Mouse (Mus musculus) CD4-positive, CD25-positive, alpha-beta regulatory T cell, adult 2 months (primary cell): ENCODE results near the gene Lgals7.

Experiments
- DNase-seq: peaks from one replicate; pipeline ENCODE4 v3.0.0-alpha.2; 2012; ENCODE audit warnings: low read depth, low spot score

Gene Lgals7

DNA sequence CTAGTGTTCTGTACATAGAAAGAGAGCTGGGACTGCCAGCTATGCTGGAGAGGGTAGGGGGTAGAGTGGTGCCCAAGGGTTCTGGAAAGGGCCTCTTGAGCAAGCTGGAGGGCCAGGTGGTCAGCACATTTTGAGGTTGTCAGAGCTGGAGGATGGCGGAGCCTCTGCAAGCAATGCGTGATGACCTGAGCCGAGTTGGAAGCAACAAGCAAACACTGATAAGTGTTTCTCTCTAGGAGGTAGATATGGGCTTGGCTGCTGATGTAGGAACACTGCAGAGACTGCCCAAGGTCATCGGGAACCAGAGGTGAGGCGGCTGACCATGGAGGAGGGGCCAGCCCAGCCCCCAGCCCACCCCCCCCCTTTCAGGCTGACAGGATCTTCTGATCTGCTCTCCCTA is 32.7 kb upstream of the Lgals7 start:
- no peak for DNase-seq

- DNase-seq, result no peak
Observed at GRCm38 (mm10) chr7:28831411-28832125, 32.1 kb upstream of the Lgals7 start.

DNA sequence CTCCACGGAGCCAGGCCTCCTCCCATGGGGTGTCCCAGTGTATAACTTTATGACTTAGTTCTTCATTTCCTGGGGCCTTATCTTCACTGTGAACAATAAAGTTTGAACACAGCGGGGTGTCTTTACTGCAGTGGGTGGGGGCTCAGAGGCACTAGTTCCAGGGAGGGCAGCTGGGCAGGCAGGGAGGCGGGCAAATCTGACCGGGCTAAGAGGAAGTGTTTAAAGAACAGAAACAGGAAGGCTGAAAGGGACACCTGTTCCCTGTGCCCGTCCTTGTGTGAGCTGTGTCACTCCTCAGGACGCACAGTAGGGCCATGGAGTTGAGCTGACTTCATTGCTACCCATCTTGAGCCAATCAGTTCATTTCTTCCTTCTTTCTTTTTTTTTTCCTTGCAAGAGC is 31.5 kb upstream of the Lgals7 start:
- no peak for DNase-seq

- DNase-seq, result no peak
Observed at GRCm38 (mm10) chr7:28833723-28834347, 29.8 kb upstream of the Lgals7 start, which contains the start of gene Lgals4. Gene Lgals4, plus strand, starts transcription at chr7:28833854.

DNA sequence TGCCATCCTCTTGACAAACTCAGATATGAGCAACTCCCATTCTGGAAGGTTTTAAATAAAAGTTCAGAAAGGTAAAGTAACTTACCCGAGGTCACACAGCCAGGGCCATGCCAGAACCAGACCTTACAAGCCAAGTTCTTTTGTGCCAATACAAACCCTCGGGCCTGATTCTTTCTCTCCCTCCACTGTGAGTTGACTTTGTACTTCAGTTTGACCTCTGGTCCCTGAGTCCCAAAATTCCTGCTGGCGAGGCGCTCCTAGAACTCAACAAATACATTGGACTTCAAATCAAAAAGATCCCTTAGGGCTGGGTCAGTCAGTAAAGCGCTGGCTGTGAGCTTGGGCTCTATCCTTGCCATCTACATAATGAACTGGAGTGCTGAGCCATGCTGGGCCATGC is 26.7 kb upstream of the Lgals7 start:
- no peak for DNase-seq

DNA sequence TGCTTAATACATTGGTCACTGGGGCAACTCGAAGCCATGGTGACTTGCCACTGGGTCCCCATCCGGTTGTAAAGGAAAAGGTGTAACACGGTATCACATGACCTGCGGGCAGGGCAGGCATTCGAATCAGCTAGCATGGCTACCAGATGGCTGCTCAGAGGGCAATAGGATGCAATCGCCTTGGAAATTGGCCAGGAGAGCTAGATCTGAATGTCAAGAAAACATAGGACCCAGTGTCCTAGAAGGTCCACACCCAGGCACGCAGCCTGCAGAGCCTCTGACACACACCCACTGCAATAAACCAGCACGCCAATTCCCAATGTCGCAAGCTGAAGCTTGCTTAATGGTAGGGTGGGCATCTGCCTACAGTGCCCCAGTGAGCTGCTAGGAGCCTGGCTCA is 25.3 kb upstream of the Lgals7 start:
- DNase-seq, result no peak

DNA sequence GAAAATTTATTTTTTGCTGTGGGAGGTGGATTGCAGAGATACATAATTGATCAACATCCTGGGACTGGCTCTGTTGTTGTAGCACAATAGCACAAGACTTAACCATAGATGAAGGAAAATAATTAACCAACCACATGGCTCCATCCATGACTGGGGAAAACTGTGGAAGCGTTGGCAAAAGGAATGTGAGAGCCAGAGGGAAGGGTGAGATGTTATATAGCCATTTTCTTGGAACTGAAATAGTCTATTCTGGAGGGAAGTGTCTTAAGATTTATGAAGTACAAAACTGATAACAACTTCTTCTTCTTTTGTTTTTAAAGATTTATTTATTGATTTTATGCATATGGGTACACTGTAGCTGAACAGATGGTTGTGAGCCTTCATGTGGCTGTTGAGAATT is 16.4 kb upstream of the Lgals7 start:
- no peak for DNase-seq

DNA sequence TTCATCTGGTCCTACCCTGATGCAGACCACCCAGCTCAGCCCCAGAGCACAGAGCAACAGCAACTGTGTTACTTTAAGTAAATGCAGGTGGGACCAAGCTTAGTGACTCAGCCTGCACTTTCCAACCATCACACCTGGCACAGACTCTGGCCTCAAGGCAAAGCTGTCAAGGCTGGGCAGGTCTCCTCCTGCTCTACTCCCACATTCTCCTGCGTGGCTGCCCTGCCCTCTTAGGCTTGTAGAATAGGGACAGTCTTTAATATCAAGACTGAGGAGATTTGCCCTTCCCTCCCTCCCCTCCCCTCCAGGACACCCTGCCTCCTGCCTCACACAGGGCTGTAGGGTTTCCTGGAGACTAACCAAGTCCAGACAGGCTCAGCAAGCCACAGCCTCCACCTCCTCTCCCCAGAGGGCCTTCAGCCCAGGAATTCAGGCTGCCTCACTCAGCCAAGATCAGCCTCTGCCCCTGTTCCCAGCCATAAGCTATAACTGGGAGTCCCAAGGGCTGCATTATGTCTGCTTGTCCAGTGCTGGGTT is 13.9 kb upstream of the Lgals7 start:
- no peak for DNase-seq

GRCm38 (mm10) chr7:28850642-28851041 is 13.0 kb upstream of the Lgals7 start:
- no peak for DNase-seq

GRCm38 (mm10) chr7:28859953-28860352 is 3.7 kb upstream of the Lgals7 start:
- DNase-seq, result no peak

DNA sequence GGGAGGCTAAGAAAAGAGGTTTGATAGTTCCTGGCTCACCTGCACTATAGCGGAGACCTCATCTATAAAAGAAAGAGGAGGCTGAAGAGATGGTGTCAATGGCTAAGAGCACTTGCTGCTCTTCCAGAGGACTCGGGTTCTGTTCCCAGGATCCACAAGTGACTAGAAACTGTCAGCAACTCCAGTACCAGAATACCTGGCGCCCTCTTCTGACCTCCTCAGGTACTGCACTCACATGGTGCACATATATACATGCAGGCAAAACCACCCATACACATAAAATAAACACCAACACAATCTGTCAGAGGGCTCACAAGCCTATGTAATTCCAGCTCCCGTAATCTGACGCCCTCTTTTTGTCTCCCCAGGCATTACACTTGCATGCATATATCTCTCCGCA is 2.8 kb upstream of the Lgals7 start:
- DNase-seq, result peak; percentile 51

- DNase-seq, result peak; percentile 34
Observed at GRCm38 (mm10) chr7:28862817-28863499, 695 bp upstream of the Lgals7 start.

GRCm38 (mm10) chr7:28864288-28864750 is 666 bp downstream of the Lgals7 start:
- peak; percentile 14 for DNase-seq

DNA sequence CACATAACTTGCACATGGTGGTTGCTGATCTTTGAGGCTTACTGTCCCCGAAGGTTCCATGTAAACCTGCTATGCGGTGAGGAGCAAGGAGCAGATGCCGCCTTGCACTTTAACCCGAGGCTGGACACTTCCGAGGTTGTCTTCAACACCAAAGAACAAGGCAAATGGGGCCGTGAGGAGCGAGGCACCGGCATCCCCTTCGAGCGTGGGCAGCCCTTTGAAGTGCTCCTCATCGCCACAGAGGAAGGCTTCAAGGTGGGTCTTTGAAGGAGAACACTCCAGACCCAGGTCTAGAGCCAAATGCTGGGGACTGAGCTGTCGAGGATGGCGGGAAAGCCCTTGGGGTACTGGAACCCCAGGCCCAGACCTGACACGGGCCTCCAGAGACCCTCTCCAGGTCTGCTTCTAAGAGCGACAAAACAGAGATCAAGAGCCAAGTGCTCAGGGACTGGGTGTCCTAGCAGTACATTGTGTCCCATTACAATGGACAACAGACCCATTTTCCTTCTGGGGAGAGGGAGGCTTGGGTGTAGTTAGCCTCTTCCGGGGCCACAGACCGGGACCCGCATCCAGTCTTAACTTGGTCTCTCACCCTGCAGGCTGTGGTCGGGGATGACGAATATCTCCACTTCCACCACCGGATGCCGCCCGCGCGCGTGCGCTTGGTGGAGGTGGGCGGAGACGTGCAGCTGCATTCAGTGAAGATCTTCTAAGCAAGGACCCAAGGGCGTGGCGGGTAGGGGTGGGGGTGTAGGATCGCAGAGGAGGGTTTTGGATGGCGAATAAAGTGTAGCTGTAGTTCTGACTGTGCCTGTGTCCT is 2.0 kb downstream of the Lgals7 start:
- DNase-seq, result peak; percentile 97

DNA sequence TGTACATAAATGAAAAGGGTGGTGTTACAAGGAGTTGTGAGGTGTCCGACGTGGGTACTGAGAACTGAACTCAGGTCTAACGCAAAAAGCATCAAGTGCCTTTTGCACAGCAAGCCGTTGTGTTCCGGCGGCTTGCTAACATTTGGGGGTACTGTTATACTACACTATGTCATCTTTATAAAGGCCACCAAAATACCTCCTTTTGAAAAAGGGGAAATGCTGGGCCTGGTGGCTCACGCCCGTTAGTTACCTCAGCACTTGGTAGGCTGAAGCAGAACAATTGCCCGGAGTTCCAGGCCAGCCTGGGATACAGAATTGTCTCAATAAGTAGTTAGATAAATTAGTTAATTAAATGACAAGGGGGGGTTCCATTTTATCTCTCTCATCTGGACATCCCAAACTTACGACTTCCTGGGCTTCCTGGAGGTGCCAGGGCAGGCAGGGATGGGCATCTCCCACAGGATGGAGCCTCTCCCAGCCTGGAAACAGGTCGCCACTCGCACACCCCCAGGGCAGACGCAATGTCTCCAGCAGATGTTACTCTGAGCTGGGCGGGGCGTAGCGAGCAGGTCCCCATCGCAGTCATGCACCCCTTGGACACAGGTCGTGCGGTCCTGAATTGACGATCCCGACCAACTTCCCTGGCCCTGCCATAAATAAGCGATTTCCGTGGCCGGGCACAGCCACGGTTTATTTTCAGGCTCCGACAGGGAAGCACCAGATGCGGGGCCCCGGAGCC is 3.3 kb downstream of the Lgals7 start:
- peak; percentile 29 for DNase-seq

DNA sequence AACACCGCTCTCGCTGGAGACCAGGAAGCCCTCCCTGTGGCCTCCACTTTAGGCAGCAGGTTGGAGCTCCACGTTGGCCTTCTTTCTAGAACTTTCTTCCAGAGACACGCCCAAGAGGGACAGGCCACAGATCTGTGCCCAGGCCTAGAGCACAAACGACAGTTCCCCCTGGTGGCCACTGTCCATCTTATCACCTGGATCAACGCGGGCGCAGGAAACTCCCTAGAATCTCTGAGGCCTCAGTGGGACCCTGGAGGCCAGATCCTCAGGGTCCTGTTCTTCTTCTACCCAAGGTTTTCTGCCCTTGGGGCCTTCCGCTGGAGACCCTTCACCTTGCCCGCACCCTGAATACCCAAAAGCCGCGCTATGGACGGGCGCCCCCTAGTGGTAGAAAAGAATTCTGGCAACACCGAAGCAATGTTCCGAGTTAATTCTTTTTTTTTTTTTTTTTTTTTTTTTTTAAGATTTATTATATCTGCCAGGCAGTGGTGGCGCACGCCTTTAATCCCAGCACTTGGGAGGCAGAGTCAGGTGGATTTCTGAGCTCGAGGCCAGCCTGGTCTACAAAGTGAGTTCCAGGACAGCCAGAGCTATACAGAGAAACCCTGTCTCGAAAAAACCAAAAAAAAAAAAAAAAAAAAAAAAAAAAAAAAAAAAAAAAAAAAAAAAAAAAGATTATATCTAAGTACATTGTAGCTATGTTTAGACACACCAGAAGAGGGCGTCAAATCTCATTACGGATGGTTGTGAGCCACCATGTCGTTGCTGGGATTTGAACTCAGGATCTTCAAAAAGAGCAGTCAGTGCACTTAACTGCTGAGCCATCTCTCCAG is 4.1 kb downstream of the Lgals7 start:
- peak; percentile 90 for DNase-seq

DNA sequence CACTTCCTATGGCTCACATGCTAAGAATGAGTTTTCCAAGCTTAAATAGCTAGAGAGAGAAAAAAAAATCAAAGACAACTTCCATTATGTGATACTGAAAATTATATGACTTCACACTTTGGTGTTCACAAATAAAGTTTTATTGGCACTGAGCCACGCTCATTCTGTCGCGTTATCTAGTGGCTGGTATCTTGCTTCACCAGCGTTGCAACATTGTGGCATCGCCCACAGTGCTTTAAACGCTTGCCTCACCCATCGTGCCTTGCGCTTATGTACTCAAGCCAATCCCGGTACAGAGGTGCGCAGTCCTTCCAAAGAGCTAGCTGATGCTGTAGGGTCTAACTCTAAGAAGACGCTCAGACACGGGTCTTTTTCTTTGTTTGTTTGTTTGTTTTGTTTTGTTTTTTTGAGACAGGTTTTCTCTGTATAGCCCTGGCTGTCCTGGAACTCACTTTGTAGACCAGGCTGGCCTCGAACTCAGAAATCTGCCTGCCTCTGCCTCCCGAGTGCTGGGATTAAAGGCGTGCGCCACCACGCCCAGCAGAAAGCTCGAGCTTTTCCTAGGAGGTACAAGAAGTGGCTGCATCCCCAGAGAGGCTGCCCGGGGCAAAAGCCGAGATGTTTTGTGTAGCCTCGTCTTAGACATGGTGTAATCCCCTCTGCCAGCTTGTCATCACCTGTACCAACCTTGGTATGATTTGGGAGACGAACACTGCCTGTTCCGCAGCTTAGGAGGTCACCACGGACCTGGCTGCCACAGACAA is 7.4 kb downstream of the Lgals7 start:
- DNase-seq, result no peak

DNA sequence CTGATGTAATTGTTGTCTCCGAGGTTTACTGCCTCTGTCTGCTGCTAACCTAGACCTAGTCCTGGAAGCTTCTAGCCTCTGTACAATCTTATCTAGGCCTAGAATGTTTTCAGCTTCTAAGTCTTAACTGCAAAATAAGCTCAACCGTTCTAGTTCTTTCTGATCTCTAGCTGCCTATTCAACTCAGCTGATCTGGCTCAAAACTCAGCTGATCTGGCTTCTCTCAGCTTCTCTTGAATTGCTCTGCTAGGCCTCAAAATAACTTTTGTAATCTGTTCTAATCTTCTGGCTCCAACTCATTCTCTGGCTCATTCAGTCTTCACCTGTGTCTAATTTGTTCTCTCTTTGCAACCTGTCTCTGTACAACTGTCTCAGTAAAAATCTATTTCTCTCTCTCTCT is 10.9 kb downstream of the Lgals7 start:
- no peak for DNase-seq

- DNase-seq, result no peak
Observed at GRCm38 (mm10) chr7:28876099-28876498, 12.4 kb downstream of the Lgals7 start.
